Mouse (Mus musculus): ENCODE measurements at regions not wholly inside any gene's neighbourhood (a gene's known extent, or its start where the extent isn't known, plus 50 kb on each side); places are given as distances from the start of the nearest gene placed in this dataset.

DNA sequence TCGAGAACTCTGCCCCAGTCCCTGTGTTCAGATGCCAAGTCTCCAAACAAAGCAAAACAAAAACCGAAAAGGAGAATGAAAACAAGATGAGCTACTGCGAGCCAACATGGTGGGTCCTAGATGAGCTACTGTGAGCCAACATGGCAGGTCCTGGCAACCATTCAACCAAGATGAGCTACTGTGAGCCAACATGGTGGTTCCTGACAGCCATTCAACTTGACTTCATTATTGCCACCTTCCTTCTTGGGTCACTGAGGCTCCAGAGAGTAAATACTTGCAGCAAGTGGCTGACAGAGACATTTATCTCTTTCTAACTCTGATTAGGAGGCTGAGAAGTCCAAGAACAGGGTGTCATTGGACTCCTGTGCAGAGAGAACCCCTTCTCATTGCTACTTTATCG lies 1094.8 kb downstream of the Mrps31 start:
- TF ChIP-seq CEBPB (IDR thresholded peaks at IDR 0.05; ENCODE audit: low read depth): no peak
- TF ChIP-seq CTCF (IDR thresholded peaks at IDR 0.05; ENCODE audit: control insufficient read depth, insufficient read depth, insufficient read length): no peak
- TF ChIP-seq MYOG (IDR thresholded peaks at IDR 0.05; ENCODE audit: control insufficient read depth, extremely low read depth, insufficient read length): no peak

All from C2C12 (cell line).